Mouse (Mus musculus) urinary bladder, postnatal 25 days (tissue): ENCODE data around the gene Cd37.

Experiments used
- DNase-seq: peaks from one replicate; pipeline ENCODE4 v3.0.0; 2022; ENCODE audit warnings: low spot score

Cd37 gene

DNA sequence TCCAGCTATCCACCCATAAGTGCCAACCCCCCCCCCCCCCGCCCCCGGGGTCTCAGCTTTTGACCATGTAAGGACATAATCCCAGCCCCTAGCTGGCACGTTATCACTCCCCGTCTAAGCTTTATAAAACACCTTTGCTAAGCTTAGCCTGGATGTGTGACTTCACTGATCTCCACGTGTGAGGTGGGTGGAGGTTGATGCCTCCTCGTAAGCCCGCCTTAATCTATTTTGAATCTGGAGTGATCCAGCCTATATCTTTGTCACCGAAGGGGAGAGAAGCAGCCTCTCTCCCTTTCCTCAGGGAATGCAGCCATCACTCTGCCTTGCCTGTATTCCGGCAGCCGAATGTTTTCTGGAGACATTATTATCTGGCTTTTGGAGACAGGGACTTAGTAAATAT, 36.3 kb downstream of the Cd37 start:
- no peak for DNase-seq

DNA sequence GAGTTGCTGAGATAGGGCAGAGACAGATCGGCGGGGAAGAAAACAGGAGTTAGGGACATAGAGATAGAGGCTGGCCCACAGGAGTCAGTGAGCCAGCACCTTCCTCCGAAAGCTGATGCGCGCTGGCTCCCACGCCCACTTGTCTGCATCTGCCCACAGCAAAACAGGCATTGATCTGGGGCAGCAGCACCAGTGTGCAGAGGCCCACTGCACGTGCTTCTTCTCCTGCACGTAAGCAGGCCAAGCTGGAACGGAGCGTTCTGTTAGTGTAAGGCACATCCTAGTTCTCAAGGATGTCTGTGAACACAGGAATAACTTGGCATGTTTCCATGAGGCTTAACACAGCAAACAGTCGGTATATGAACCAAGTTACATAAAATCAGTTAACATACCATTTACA, 40.0 kb downstream of the Cd37 start:
- no peak for DNase-seq

DNA sequence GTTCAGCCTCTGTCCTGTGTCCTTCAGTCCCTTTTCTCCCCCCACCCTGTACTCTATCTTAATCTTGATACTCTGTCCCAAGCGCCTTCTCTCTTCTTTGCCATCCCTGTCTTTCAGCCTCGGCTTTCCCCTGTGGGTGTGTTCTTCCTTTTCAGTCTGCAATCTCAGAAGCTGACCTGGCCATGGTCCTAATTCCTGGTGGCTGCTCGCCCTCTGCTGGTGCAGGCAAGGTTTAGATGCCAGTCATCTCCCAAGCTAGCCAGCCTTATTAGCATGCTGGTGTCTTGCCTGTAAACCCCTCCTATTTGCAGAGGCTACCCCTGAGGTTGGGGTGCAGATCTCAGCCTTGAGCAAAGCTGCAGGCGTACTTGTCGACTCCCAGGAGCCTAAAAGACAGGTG, 40.5 kb downstream of the Cd37 start:
- peak; percentile 53 for DNase-seq

GRCm38 (mm10) chr7:45196994-45197393, 41.9 kb downstream of the Cd37 start:
- no peak for DNase-seq

- no peak for DNase-seq
These were observed 42.8 kb downstream of the Cd37 start for GRCm38 (mm10) chr7:45196176-45196535.

DNA sequence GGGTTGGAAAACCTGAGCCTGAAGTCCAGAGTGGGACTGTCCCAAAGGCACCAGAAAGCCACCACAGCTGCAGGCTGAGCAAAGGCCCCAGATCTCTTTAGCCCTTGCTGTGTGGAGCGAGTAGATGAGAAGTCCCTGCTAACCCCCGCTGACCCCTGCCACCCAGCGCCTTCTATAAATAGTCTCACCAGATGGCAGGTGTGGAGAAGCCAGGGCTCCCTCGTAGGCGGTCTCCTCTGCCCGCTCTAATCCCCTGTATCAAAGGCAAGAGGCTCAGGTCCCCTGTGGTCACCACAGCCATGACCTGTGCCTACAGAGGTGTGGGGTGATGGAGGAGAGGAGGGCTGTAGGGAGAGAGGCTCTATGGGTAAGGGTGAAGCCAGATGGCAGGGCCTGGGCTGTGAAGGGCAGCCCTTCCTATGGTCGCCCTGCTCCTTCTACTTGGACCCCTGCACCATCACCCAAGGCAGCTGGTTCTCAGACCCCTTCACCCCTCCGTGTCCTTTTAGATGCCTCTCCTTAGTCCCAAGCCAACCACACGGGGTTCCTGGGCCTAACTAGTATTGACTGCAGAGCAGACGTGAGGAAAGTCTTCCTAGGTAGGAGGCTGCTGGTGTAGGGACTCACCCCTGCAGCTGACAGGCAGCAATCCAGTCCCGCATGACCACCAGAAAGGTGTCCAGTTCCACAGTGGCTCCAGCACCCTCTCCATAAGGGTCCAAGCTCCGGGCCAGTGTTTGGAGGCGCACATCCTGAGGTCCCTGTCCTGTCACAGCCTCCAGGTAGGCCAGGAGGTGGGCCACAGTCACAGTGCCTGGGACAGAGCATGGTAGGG, 43.4 kb downstream of the Cd37 start:
- no peak for DNase-seq

DNA sequence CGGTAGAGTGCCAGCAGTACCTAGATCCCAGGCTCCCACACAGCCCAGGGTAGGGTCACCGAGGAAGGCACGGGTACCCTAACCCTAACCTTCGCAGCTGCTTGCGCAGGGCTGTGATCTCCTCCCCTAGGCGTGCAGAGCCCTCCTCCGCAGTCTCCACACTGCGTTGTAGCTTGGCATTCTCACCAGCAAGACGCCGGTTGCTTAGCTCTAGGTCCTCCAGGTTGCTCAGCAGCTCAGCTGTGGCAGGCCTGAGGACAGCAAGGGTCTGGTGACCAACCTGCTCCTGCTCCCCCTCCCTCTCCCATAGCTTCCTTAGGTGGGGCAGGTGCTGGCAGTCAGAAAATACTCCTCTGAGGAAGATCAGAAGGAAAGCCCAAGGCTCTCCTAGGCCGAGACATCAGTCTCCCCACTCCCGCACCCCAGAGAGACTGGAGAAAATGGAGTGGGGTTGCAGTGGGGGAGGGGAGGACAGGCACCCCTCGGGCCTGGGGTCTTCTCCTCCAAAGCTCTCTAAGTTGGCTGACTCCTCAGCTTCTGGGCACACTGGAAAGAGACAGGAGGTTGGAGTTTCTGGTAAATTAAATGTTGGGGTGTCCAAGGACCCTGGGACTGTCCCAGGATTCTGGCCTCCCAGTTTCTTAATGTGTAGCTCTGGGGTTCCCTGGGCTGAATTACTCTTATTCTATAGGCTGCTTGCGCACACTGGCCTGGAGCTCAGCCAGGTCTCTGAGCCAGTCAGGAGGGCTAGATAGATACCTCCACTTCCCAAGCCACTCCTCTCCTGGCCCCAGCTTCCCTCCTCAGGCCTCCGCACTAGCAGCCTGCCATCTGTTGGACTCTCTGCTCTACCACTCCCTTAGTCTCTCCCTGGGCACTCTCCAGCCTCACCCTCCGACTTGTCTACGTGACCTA, 44.8 kb downstream of the Cd37 start:
- no peak for DNase-seq

GRCm38 (mm10) chr7:45193406-45193805, 45.5 kb downstream of the Cd37 start:
- DNase-seq = no peak

DNA sequence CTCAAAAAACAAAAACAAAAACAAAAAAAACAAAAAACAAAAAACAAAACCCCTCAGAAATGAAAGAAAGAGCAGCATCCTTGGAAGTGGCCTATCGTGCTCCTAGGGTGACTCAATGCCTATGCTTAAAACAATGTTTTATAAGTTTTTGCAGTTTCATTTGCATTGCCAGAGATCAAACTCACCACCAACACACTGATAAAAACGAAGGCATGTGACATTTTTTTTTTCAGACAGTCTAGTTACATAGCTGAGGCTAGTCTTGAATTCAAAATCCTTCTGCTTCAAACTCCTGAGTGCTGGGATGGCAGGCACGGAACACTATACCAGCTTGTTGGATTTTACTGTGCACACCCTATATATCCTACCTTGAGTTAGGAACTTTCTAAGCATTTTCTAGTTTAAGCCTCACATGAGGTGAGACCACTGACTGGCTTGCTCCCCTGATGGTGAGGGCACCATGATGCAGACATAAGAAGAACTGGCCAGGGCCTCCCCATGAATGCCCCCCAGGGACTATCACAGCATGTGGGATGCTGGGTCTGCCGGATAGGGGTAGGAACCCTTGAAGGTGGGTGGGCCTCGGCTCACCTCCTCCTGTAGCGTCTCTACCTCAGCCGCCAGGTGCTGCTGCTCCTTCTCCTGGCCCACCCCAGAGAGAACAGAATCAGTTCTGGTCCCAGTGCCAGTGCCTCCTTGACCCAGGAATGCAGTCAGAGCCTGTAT, 46.2 kb downstream of the Cd37 start:
- DNase-seq = no peak

DNA sequence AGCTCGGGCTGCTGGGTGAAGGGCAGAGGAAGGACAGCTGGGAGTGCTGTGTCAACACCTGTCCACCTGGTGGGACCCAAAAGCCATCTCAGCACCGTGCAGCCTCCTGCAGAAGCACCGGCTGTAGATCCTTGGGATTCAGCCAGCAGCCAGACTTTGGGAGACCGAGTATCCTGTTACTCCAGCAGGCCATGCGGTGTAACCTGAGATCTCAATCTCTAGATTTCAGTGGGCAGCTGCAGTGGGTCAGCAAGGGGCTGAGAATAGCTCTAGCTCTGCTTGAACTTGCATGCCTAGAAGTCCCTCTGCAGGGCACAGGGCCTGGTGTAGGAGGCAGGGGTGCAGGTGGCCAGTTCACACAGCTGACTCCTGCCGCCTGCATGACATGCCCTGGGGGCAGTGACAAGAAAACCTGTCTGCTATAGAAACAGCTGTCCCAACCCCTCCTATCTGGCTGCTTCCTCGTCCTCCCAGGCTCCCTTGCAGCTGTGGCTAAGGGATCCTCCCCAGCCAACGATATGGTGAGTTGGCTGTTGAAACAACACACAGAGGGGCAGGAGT, 47.0 kb downstream of the Cd37 start:
- DNase-seq = no peak

GRCm38 (mm10) chr7:45191161-45191560, 47.8 kb downstream of the Cd37 start:
- no peak for DNase-seq

- no peak for DNase-seq
These were observed 48.7 kb downstream of the Cd37 start for GRCm38 (mm10) chr7:45190186-45190585.

GRCm38 (mm10) chr7:45189600-45189999, 49.3 kb downstream of the Cd37 start:
- no peak for DNase-seq

GRCm38 (mm10) chr7:45185921-45186320, 53.0 kb downstream of the Cd37 start:
- no peak for DNase-seq

GRCm38 (mm10) chr7:45183672-45184071, 55.2 kb downstream of the Cd37 start:
- no peak for DNase-seq
